Mouse (Mus musculus): Measurements from ENCODE around the gene Nsd2. TPM values are rescaled to one million over a fixed set of nuclear protein-coding genes. Genes with fewer than 3 reads are reported as not detected.
"Not testable (repeated sequence)": the region's sequence is repeated elsewhere in the genome, so short reads cannot be mapped to it uniquely, and the experiment has no call there.

Nsd2 gene
- polyA plus RNA-seq, 1 experiment from 2014 or later, result 48.6 TPM

DNA sequence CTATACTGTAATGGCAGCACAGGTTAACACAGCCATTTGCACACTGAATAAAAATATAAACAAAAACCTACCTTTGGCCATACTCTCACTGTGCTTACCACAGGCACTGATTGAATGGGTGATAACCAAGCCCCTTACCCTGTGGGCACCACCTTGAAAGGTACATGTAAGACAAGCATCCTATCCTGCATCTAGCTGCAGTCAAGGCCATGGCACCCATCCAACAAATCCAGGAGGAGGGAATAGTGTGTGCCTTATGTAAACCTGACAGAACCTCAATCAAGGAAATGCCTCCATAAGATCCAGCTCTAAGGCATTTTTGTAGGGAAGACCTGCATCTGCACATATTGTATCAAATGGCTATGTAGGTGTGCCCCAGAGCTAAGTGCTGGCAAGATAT, 105.6 kb downstream of the Nsd2 start:
- no peak overlapping the region for H3K9ac ChIP-seq (ENCODE audit: low read depth, low read length)
- H3K4me3 ChIP-seq (ENCODE audit: low read depth, low read length), result no peak overlapping the region
- no peaks in the 10 kb centered on the region for H3K9me3 ChIP-seq (ENCODE audit: control insufficient read depth, low read length)
- ATAC-seq (replicated peaks; ENCODE audit: low FRiP score), result no peak
- no peaks in the 10 kb centered on the region for H3K27me3 ChIP-seq (replicated peaks; ENCODE audit: control insufficient read depth, insufficient read depth, low read length)
- DNase-seq (ENCODE audit: low spot score), result no peak
- H3K27ac ChIP-seq (ENCODE audit: low read depth, low read length), result no peak overlapping the region
- H3K4me1 ChIP-seq (replicated peaks; ENCODE audit: control insufficient read depth, insufficient read depth, low read length), result peaks cover 4% of the 10 kb centered on the region
- H3K36me3 ChIP-seq (ENCODE audit: control insufficient read depth, insufficient read depth, low read length), result peaks cover 28% of the 10 kb centered on the region
- no peak overlapping the region for H3K4me2 ChIP-seq

- Histone ChIP-seq H3K4me1 (replicated peaks; ENCODE audit: control insufficient read depth, insufficient read depth, low read length) (peaks cover 19% of the 10 kb centered on the region), H3K4me2 (no peak overlapping the region), H3K9me3 (ENCODE audit: control insufficient read depth, low read length) (no peaks in the 10 kb centered on the region), H3K4me3 (ENCODE audit: low read depth, low read length) (no peak overlapping the region), H3K27ac (ENCODE audit: low read depth, low read length) (no peak overlapping the region), H3K36me3 (ENCODE audit: control insufficient read depth, insufficient read depth, low read length) (peaks cover 22% of the 10 kb centered on the region), H3K9ac (ENCODE audit: low read depth, low read length) (no peak overlapping the region), H3K27me3 (replicated peaks; ENCODE audit: control insufficient read depth, insufficient read depth, low read length) (no peaks in the 10 kb centered on the region)
- DNase-seq (ENCODE audit: low spot score), result no peak
- ATAC-seq (replicated peaks; ENCODE audit: low FRiP score), result no peak
- WGBS, result 91% methylated on average over 2 of the region's 2 CpGs
These were observed 111.9 kb downstream of the Nsd2 start for GRCm38 (mm10) chr5:33932413-33932812.

DNA sequence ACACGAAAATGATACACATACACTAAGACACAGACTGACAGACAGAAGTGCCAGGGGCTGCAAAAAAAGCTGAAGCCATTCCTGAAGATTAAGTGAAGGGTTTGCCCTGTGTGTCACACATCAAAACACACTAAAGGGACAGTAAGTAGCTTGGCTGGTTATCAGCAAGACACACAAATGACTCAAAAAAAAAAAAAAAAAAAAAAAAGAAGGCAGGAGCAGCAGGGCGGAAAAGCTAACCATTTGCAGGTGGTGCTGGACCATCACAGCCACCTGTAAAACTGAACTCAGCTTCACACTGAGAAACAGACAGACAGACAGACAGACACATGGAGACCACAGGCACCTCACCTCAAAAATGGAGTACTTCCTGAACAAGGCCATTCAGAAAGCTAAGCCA, 113.6 kb downstream of the Nsd2 start:
- H3K9me3 ChIP-seq (ENCODE audit: control insufficient read depth, low read length), result 0 out of 2 replicates have a peak, but pooled peaks cover under 1% of the 10 kb centered on the region
- peak overlapping the region; percentile 72 for H3K4me2 ChIP-seq
- H3K4me1 ChIP-seq (replicated peaks; ENCODE audit: control insufficient read depth, insufficient read depth, low read length), result peaks cover 19% of the 10 kb centered on the region
- DNase-seq (ENCODE audit: low spot score), result no peak
- H3K9ac ChIP-seq (ENCODE audit: low read depth, low read length), result peak overlapping the region; percentile 53
- no peak for ATAC-seq (replicated peaks; ENCODE audit: low FRiP score)
- peak overlapping the region; percentile 96 for H3K4me3 ChIP-seq (ENCODE audit: low read depth, low read length)
- 68% methylated on average over 2 of the region's 2 CpGs for WGBS
- peaks cover 21% of the 10 kb centered on the region for H3K36me3 ChIP-seq (ENCODE audit: control insufficient read depth, insufficient read depth, low read length)
- H3K27me3 ChIP-seq (replicated peaks; ENCODE audit: control insufficient read depth, insufficient read depth, low read length), result no peaks in the 10 kb centered on the region
- peak overlapping the region; percentile 39 for H3K27ac ChIP-seq (ENCODE audit: low read depth, low read length)

GRCm38 (mm10) chr5:33934877-33935276, 114.4 kb downstream of the Nsd2 start:
- Histone ChIP-seq H3K27me3 (replicated peaks; ENCODE audit: control insufficient read depth, insufficient read depth, low read length) (no peaks in the 10 kb centered on the region), H3K4me1 (replicated peaks; ENCODE audit: control insufficient read depth, insufficient read depth, low read length) (peaks cover 19% of the 10 kb centered on the region), H3K36me3 (ENCODE audit: control insufficient read depth, insufficient read depth, low read length) (peaks cover 19% of the 10 kb centered on the region), H3K4me3 (ENCODE audit: low read depth, low read length) (peak overlapping the region; percentile 96), H3K9me3 (ENCODE audit: control insufficient read depth, low read length) (peaks cover 9% of the 10 kb centered on the region; the same call in 1 of the 2 replicates), H3K9ac (ENCODE audit: low read depth, low read length) (peak overlapping the region; percentile 53), H3K4me2 (peak overlapping the region; percentile 72), H3K27ac (ENCODE audit: low read depth, low read length) (no peak overlapping the region)
- ATAC-seq (replicated peaks; ENCODE audit: low FRiP score) (no peak), DNase-seq (ENCODE audit: low spot score) (no peak)
- 70% methylated on average over 7 of the region's 7 CpGs for WGBS

GRCm38 (mm10) chr5:33935700-33936111, 115.2 kb downstream of the Nsd2 start:
- H3K27me3 ChIP-seq (replicated peaks; ENCODE audit: control insufficient read depth, insufficient read depth, low read length), result no peaks in the 10 kb centered on the region
- peak overlapping the region; percentile 72 for H3K4me2 ChIP-seq
- under 1% methylated on average over 38 of the region's 39 CpGs for WGBS
- H3K9me3 ChIP-seq (ENCODE audit: control insufficient read depth, low read length), result peaks cover 10% of the 10 kb centered on the region; the same call in 1 of the 2 replicates
- H3K9ac ChIP-seq (ENCODE audit: low read depth, low read length), result peak overlapping the region; percentile 96
- DNase-seq (ENCODE audit: low spot score), result no peak
- H3K27ac ChIP-seq (ENCODE audit: low read depth, low read length), result peak overlapping the region; percentile 94
- peaks cover 18% of the 10 kb centered on the region; the same call in 1 of the 2 replicates for H3K36me3 ChIP-seq (ENCODE audit: control insufficient read depth, insufficient read depth, low read length)
- H3K4me3 ChIP-seq (ENCODE audit: low read depth, low read length), result peak overlapping the region; percentile 96
- peak; percentile 46 for ATAC-seq (replicated peaks; ENCODE audit: low FRiP score)
- H3K4me1 ChIP-seq (replicated peaks; ENCODE audit: control insufficient read depth, insufficient read depth, low read length), result peaks cover 19% of the 10 kb centered on the region

DNA sequence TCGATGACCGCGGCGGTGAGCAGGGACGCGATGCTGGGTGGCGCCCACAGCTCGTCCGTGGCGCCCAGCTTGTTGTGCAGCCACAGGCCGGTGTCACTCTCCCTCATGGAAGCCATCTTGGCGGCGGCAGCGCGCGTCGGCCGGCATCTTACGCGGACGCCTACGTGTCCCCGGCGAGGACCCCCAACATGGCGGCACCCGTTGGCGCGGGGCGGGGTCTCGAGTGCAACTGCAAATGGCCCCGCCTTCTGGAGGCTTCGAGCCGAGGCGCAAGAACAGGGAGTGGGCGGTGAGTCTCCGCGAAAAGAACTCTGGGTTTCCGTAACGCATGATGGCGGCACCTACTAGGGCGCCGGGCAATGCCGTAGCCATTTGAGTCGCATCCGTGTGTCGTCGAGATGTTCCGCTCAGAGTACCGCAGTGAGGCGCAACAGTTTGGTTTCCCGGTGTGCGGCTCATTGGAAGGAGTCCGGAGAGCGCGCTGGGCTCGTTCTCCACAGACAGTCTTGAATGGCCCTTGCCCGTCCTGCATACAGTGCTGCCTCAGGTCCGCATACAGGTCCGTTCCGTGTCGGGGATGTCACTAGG, 115.7 kb downstream of the Nsd2 start, which contains the start of gene Nelfa:
Gene Nelfa, minus strand, starts transcription at position 294 of the 588 bp plus-strand sequence.
- ATAC-seq (replicated peaks; ENCODE audit: low FRiP score) (peak; percentile 94), DNase-seq (ENCODE audit: low spot score) (peak; percentile 95)
- Histone ChIP-seq H3K4me1 (replicated peaks; ENCODE audit: control insufficient read depth, insufficient read depth, low read length) (peaks cover 19% of the 10 kb centered on the region), H3K27ac (ENCODE audit: low read depth, low read length) (peak within 1 kb of the TSS; percentile 94), H3K36me3 (ENCODE audit: control insufficient read depth, insufficient read depth, low read length) (peaks cover 16% of the 10 kb centered on the region; the same call in 1 of the 2 replicates), H3K4me2 (peak within 1 kb of the TSS; percentile 72), H3K4me3 (ENCODE audit: low read depth, low read length) (peak within 1 kb of the TSS; percentile 96), H3K9ac (ENCODE audit: low read depth, low read length) (peak within 1 kb of the TSS; percentile 96), H3K9me3 (ENCODE audit: control insufficient read depth, low read length) (peaks cover 10% of the 10 kb centered on the region; the same call in 1 of the 2 replicates), H3K27me3 (replicated peaks; ENCODE audit: control insufficient read depth, insufficient read depth, low read length) (no peaks in the 10 kb centered on the region)
- under 1% methylated on average over 61 of the region's 61 CpGs for WGBS

DNA sequence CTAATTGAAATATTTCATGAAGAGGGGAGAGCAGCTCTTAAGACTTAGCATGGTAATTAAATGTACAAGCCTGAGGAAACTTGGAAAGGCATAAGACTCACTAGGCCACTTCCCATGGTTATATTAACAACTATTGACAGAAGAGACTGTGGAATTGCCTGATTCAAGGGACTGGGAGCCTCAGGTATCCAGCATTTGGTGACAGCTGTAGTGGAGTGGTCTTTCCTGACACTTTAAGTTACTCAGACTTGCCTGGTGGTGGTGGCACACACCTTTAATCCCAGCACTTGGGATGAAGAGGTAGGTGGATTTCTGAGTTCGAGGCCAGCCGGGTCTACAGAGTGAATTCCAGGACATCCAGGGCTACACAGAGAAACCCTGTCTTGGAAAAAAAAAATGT, 116.7 kb downstream of the Nsd2 start:
- DNase-seq (ENCODE audit: low spot score) (no peak), ATAC-seq (replicated peaks; ENCODE audit: low FRiP score) (no peak)
- Histone ChIP-seq H3K27me3 (replicated peaks; ENCODE audit: control insufficient read depth, insufficient read depth, low read length) (no peaks in the 10 kb centered on the region), H3K27ac (ENCODE audit: low read depth, low read length) (no peak overlapping the region), H3K4me1 (replicated peaks; ENCODE audit: control insufficient read depth, insufficient read depth, low read length) (peaks cover 19% of the 10 kb centered on the region), H3K4me3 (ENCODE audit: low read depth, low read length) (peak overlapping the region; percentile 96; the same call in 1 of the 2 replicates), H3K9me3 (ENCODE audit: control insufficient read depth, low read length) (peaks cover 12% of the 10 kb centered on the region; the same call in 1 of the 2 replicates), H3K4me2 (peak overlapping the region; percentile 72), H3K9ac (ENCODE audit: low read depth, low read length) (no peak overlapping the region; the same call in 1 of the 2 replicates), H3K36me3 (ENCODE audit: control insufficient read depth, insufficient read depth, low read length) (peaks cover 14% of the 10 kb centered on the region; the same call in 1 of the 2 replicates)
- 91% methylated on average over 2 of the region's 2 CpGs for WGBS

DNA sequence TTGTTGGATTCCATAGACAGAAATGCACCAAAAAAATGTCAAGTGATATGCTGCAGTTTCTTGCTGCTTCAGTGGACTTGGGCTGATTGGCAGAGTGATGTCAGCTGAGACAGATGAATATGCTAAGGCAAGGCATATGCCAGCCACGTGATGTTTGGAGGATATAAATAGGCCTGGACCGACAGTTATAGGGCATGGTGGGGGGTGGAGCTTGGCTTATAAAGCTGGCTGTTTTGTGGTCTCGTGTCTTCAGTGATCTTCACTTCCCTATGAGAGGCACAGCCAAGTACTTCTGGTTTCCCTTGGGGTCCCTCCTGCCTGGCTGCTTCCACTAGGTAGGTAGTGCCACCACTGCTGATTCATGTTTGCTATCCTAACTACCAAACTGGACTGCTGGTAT, 117.9 kb downstream of the Nsd2 start:
- H3K4me2 ChIP-seq, result no peak overlapping the region
- no peak for ATAC-seq (replicated peaks; ENCODE audit: low FRiP score)
- 82% methylated on average over 3 of the region's 3 CpGs for WGBS
- peaks cover 19% of the 10 kb centered on the region for H3K4me1 ChIP-seq (replicated peaks; ENCODE audit: control insufficient read depth, insufficient read depth, low read length)
- no peak overlapping the region for H3K4me3 ChIP-seq (ENCODE audit: low read depth, low read length)
- no peak for DNase-seq (ENCODE audit: low spot score)
- H3K27ac ChIP-seq (ENCODE audit: low read depth, low read length), result no peak overlapping the region
- no peak overlapping the region for H3K9ac ChIP-seq (ENCODE audit: low read depth, low read length)
- no peaks in the 10 kb centered on the region for H3K27me3 ChIP-seq (replicated peaks; ENCODE audit: control insufficient read depth, insufficient read depth, low read length)
- peaks cover 12% of the 10 kb centered on the region; the same call in 1 of the 2 replicates for H3K9me3 ChIP-seq (ENCODE audit: control insufficient read depth, low read length)
- peaks cover 11% of the 10 kb centered on the region; the same call in 1 of the 2 replicates for H3K36me3 ChIP-seq (ENCODE audit: control insufficient read depth, insufficient read depth, low read length)

DNA sequence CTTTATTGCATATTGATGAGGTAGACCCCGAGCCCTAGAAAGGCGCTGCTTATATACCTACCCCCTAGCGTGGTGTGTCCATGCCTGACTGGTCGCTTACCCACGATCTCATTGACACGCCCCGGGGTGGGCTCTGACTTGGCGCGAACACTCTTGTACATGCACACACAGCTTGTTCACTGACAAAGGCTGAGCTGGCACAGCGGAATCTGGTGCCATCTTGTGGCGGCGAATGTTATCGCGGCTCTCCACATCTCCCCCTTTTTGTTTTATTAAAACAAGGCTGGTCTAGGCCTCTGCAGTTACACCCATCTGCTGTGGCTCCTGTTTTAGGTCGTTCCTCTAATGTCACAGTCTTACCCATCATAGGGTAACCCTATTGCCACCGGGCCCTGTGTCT, 126.5 kb downstream of the Nsd2 start:
- not testable (repeated sequence) for H3K36me3 ChIP-seq (ENCODE audit: control insufficient read depth, insufficient read depth, low read length); ATAC-seq (replicated peaks; ENCODE audit: low FRiP score); DNase-seq (ENCODE audit: low spot score); H3K4me1 ChIP-seq (replicated peaks; ENCODE audit: control insufficient read depth, insufficient read depth, low read length); H3K27me3 ChIP-seq (replicated peaks; ENCODE audit: control insufficient read depth, insufficient read depth, low read length); H3K9ac ChIP-seq (ENCODE audit: low read depth, low read length); H3K27ac ChIP-seq (ENCODE audit: low read depth, low read length); H3K4me2 ChIP-seq; H3K4me3 ChIP-seq (ENCODE audit: low read depth, low read length)
- 82% methylated on average over 16 of the region's 16 CpGs for WGBS
- H3K9me3 ChIP-seq (ENCODE audit: control insufficient read depth, low read length), result peaks cover 13% of the 10 kb centered on the region; the same call in 1 of the 2 replicates
